20 mouse cellular contexts compared by ENCODE assay signal in genomic region chr3:52554490-52554889, GRCm38 (mm10).
"Had no signal": no experiment of that assay in that cellular context is flagged by ENCODE, and none has a peak within 500 bp of the region (broad histone marks: within the 10 kb centered on the region; RNA-seq: fewer than 3 reads in every experiment).

No protein-coding gene starts in this region.

- H3K27me3 ChIP-seq: hindbrain, embryonic 15.5 days; limb, embryonic 13.5 days; liver, embryonic 12.5 days had no signal

- H3K27ac ChIP-seq: heart, embryonic 10.5 days; heart, embryonic 13.5 days; heart, embryonic 15.5 days; hindbrain, embryonic 13.5 days; hindbrain, embryonic 15.5 days; hindbrain, postnatal 0 days; layer of hippocampus, adult 2 months; left cerebral cortex, adult 2 months; limb, embryonic 13.5 days; limb, embryonic 15.5 days; liver, embryonic 12.5 days had no signal

- DNase-seq: gastrocnemius, postnatal 14 days; gastrocnemius, postnatal 36 days; heart, postnatal 14 days; heart, postnatal 36 days; kidney, adult 18-20 months; kidney, adult 8-10 months; kidney, postnatal 25 days; left cerebral cortex, postnatal 4 days had no signal

- H3K36me3 ChIP-seq: heart, embryonic 10.5 days; heart, embryonic 13.5 days; heart, embryonic 15.5 days; hindbrain, embryonic 13.5 days; hindbrain, embryonic 15.5 days; limb, embryonic 13.5 days; limb, embryonic 15.5 days; liver, embryonic 12.5 days had no signal

- H3K4me3 ChIP-seq: heart, embryonic 10.5 days; heart, embryonic 13.5 days; heart, embryonic 15.5 days; hindbrain, embryonic 13.5 days; hindbrain, embryonic 15.5 days; layer of hippocampus, adult 2 months; left cerebral cortex, adult 2 months; limb, embryonic 13.5 days; limb, embryonic 15.5 days; liver, embryonic 12.5 days had no signal

- H3K4me1 ChIP-seq: heart, embryonic 10.5 days; heart, embryonic 13.5 days; heart, embryonic 15.5 days; limb, embryonic 15.5 days; liver, embryonic 12.5 days had no signal

- H3K4me2 ChIP-seq: heart, embryonic 13.5 days; heart, embryonic 15.5 days; hindbrain, embryonic 13.5 days; hindbrain, embryonic 15.5 days; limb, embryonic 13.5 days; limb, embryonic 15.5 days; liver, embryonic 12.5 days had no signal

- H3K9ac ChIP-seq: heart, embryonic 13.5 days; heart, embryonic 15.5 days; hindbrain, embryonic 13.5 days; hindbrain, embryonic 15.5 days; limb, embryonic 13.5 days; limb, embryonic 15.5 days; liver, embryonic 12.5 days had no signal

- ATAC-seq: hindbrain, postnatal 0 days; intestine, postnatal 0 days; liver, embryonic 12.5 days had no signal

- H3K9me3 ChIP-seq: heart, embryonic 10.5 days; heart, embryonic 13.5 days; heart, embryonic 15.5 days; hindbrain, embryonic 13.5 days; hindbrain, embryonic 15.5 days; limb, embryonic 13.5 days; limb, embryonic 15.5 days; liver, embryonic 12.5 days had no signal
